8 mouse cellular contexts compared by ENCODE assay signal in genomic region chr10:89442640-89443039, GRCm38 (mm10). TPM values are rescaled to one million over a fixed set of nuclear protein-coding genes. Genes with fewer than 3 reads are reported as not detected.
A peak's percentile ranks its signal among the peaks of the same experiment; 100 is the strongest.
DNase-seq lines count a peak whose midpoint lies in the region; ATAC-seq and TF ChIP-seq lines count a peak whose summit lies in the region.

No protein-coding gene starts in this region.

- DNase-seq in liver, adult 2 months (ENCODE audit: extremely low read depth, low read depth, low spot score): no peak
- no peak for DNase-seq in liver
- DNase-seq in cerebellum, postnatal 14 days: no peak
- no peak for DNase-seq in layer of hippocampus, adult 9-11 months
- no peak for DNase-seq in right cerebral cortex, adult 2 months (ENCODE audit: low spot score in 2 of 2)

- WGBS in liver, adult 2 months: 10% methylated on average over 4 of the region's 4 CpGs
- 11% methylated on average over 4 of the region's 4 CpGs for WGBS in embryonic facial prominence, embryonic 13.5 days
- 10% methylated on average over 4 of the region's 4 CpGs for WGBS in intestine, embryonic 16.5 days
- WGBS in neural tube, embryonic 15.5 days: 27% methylated on average over 4 of the region's 4 CpGs

- H3K36me3 ChIP-seq in liver, adult 2 months (ENCODE audit: control insufficient read depth, insufficient read depth, low read length): no peaks in the 10 kb centered on the region
- 0 out of 2 replicates have a peak, but pooled peaks cover 4% of the 10 kb centered on the region for H3K36me3 ChIP-seq in embryonic facial prominence, embryonic 13.5 days
- H3K36me3 ChIP-seq in intestine, embryonic 16.5 days (ENCODE audit: control insufficient read depth, insufficient read depth, low read length): 0 out of 2 replicates have a peak, but pooled peaks cover 3% of the 10 kb centered on the region
- no peaks in the 10 kb centered on the region for H3K36me3 ChIP-seq in neural tube, embryonic 15.5 days

- H3K79me2 ChIP-seq in liver, adult 2 months (ENCODE audit: control insufficient read depth, insufficient read depth, low read length): no peaks in the 10 kb centered on the region; the same call in 1 of the 2 replicates

- no peak for TF ChIP-seq POLR2A in liver, adult 2 months (IDR thresholded peaks at IDR 0.05; ENCODE audit: extremely low read depth, insufficient read depth, low read length)

- no peaks in the 10 kb centered on the region for H3K27me3 ChIP-seq in liver, adult 2 months (ENCODE audit: control insufficient read depth, insufficient read depth, low read length)
- no peaks in the 10 kb centered on the region for H3K27me3 ChIP-seq in embryonic facial prominence, embryonic 13.5 days
- H3K27me3 ChIP-seq in intestine, embryonic 16.5 days (replicated peaks; ENCODE audit: control insufficient read depth, insufficient read depth, low read length): no peaks in the 10 kb centered on the region
- H3K27me3 ChIP-seq in neural tube, embryonic 15.5 days (replicated peaks): peaks cover 22% of the 10 kb centered on the region

- H3K9me3 ChIP-seq in embryonic facial prominence, embryonic 13.5 days: no peaks in the 10 kb centered on the region
- H3K9me3 ChIP-seq in intestine, embryonic 16.5 days (ENCODE audit: control insufficient read depth, low read length): no peaks in the 10 kb centered on the region
- H3K9me3 ChIP-seq in neural tube, embryonic 15.5 days (replicated peaks): no peaks in the 10 kb centered on the region

- no peak overlapping the region for H3K9ac ChIP-seq in liver, adult 2 months (ENCODE audit: low read depth, low read length)
- peak overlapping the region; percentile 74; the same call in 1 of the 2 replicates for H3K9ac ChIP-seq in embryonic facial prominence, embryonic 13.5 days
- H3K9ac ChIP-seq in intestine, embryonic 16.5 days (ENCODE audit: low read depth, low read length): peak overlapping the region; percentile 78
- peak overlapping the region; percentile 62 for H3K9ac ChIP-seq in neural tube, embryonic 15.5 days (replicated peaks)

- TF ChIP-seq CTCF in liver, adult 2 months (IDR thresholded peaks at IDR 0.05; ENCODE audit: low read depth, low read length): no peak

- H3K4me1 ChIP-seq in liver, adult 2 months (ENCODE audit: control insufficient read depth, insufficient read depth, low read length): peaks cover 3% of the 10 kb centered on the region; the same call in 1 of the 2 replicates
- H3K4me1 ChIP-seq in embryonic facial prominence, embryonic 13.5 days: peaks cover 14% of the 10 kb centered on the region
- H3K4me1 ChIP-seq in intestine, embryonic 16.5 days (ENCODE audit: control insufficient read depth, insufficient read depth, low read length): peaks cover 13% of the 10 kb centered on the region
- H3K4me1 ChIP-seq in neural tube, embryonic 15.5 days: peaks cover 14% of the 10 kb centered on the region

- H3K4me2 ChIP-seq in embryonic facial prominence, embryonic 13.5 days: peak overlapping the region; percentile 92
- H3K4me2 ChIP-seq in intestine, embryonic 16.5 days (ENCODE audit: low read depth, low read length): peak overlapping the region; percentile 87
- peak overlapping the region; percentile 88 for H3K4me2 ChIP-seq in neural tube, embryonic 15.5 days

- H3K4me3 ChIP-seq in liver, adult 2 months (ENCODE audit: insufficient read depth, low read depth, low read length): peak overlapping the region; percentile 22; the same call in 1 of the 2 replicates
- H3K4me3 ChIP-seq in embryonic facial prominence, embryonic 13.5 days: peak overlapping the region; percentile 68
- peak overlapping the region; percentile 84 for H3K4me3 ChIP-seq in intestine, embryonic 16.5 days (ENCODE audit: low read length)
- H3K4me3 ChIP-seq in neural tube, embryonic 15.5 days (replicated peaks): peak overlapping the region; percentile 79

- H3K27ac ChIP-seq in liver, adult 2 months (replicated peaks; ENCODE audit: insufficient read depth, low read depth, low read length): no peak overlapping the region
- H3K27ac ChIP-seq in embryonic facial prominence, embryonic 13.5 days: no peak overlapping the region
- no peak overlapping the region for H3K27ac ChIP-seq in intestine, embryonic 16.5 days (ENCODE audit: low read length)
- H3K27ac ChIP-seq in neural tube, embryonic 15.5 days (replicated peaks): no peak overlapping the region

- no peak for ATAC-seq in embryonic facial prominence, embryonic 13.5 days (ENCODE audit: insufficient number of reproducible peaks, insufficient read depth, low FRiP score, low TSS enrichment, low read depth)
- 0 out of 2 replicates have a peak, but pooled peaks have one; percentile 6 for ATAC-seq in intestine, embryonic 16.5 days
- ATAC-seq in neural tube, embryonic 15.5 days (ENCODE audit: low FRiP score): no peak

RNA-seq across cellular contexts. Expression of gene Gas2l3, which starts 1.1 kb away (rescaled TPM):
- 1.2 and 1.9 TPM in 2 replicates for total RNA-seq in liver, adult 2 months (2014; rRNA removed)
- polyA plus RNA-seq in liver, adult 2 months (2012; rRNA removed): 0.29 and 0.38 TPM in 2 replicates
- polyA plus RNA-seq in embryonic facial prominence, embryonic 13.5 days (2015; fragmentation: Nextera tagmentation; extraction: Ambion mirVana): 14.5 and 15.5 TPM in 2 replicates
- polyA plus RNA-seq in intestine, embryonic 16.5 days (2015; fragmentation: Nextera tagmentation; extraction: Ambion mirVana): 13.1 and 13.6 TPM in 2 replicates
- 4.0 and 7.6 TPM in 2 replicates for polyA plus RNA-seq in neural tube, embryonic 15.5 days (2015; fragmentation: Nextera tagmentation; extraction: Ambion mirVana)

Comparison
In these comparisons a context has a peak if more than half of its experiments do, and no peak if none do; other contexts are left out.
1. H3K4me3 ChIP-seq: peak in every context shown above with its lines; median percentile 84 in intestine, embryonic 16.5 days; 79 in neural tube, embryonic 15.5 days; 68 in embryonic facial prominence, embryonic 13.5 days; 22 in liver, adult 2 months.